Mouse (Mus musculus) left cerebral cortex, adult 2 months (tissue): ENCODE measurements around the gene Ripply3. TPM values are rescaled to one million over a fixed set of nuclear protein-coding genes. Genes with fewer than 3 reads are reported as not detected.

ENCODE experiments used
- DNase-seq, 2 experiments: peaks; one replicate each; pipeline ENCODE4 v3.0.0; 2021 to 2022; ENCODE audit warnings: low spot score in 2 of 2, mixed read lengths in 1 of 2; ENCODE audit errors: extremely low spot score in 1 of 2
- H3K27ac ChIP-seq: fragments of 200-600 bp; 2 replicates; pipeline ENCODE4 v1.8.1; 2022
- H3K4me3 ChIP-seq: fragments of 200-600 bp; 2 replicates; pipeline ENCODE4 v1.8.1; 2022
- CTCF ChIP-seq: fragments of 200-600 bp; IDR thresholded peaks from 2 replicates; pipeline ENCODE4 v1.8.1; 2022; ENCODE audit warnings: antibody characterized with exemption, mild to moderate bottlenecking, moderate library complexity
- intact Hi-C: fragments of 180-260 bp; cut with DNase I; formaldehyde crosslinking; loops from one replicate; pipeline ENCODE4 v1.15.1; 2025
- total RNA-seq, 2 experiments: library from RNA; stranded (reverse); gene quantifications; 2 replicates each; pipeline ENCODE4 v1.2.3; 2021

The Ripply3 gene
- total RNA-seq, 2 experiments from 2014 or later, result 0.29 to 0.51 TPM

GRCm38 (mm10) chr16:94365435-94365834 is 37.2 kb downstream of the Ripply3 start:
- intact Hi-C loops, result no loop called here
- DNase-seq, result no peak
- no peak overlapping the region for H3K27ac ChIP-seq
- TF ChIP-seq CTCF, result no peak
- no peak overlapping the region for H3K4me3 ChIP-seq

- Histone ChIP-seq H3K4me3 (peak overlapping the region; percentile 81), H3K27ac (peak overlapping the region; percentile 100)
- no peak for DNase-seq
- no peak for TF ChIP-seq CTCF
- intact Hi-C loops, result loop anchor here (1.0 kb wide), 2 partner anchors 56 to 200 kb away; partner anchors contain the start of gene Hlcs
Measured at GRCm38 (mm10) chr16:94369596-94370172, 41.5 kb downstream of the Ripply3 start.

GRCm38 (mm10) chr16:94370173-94370914 is 42.1 kb downstream of the Ripply3 start, which contains the start of gene Ttc3:
Gene Ttc3, plus strand, starts transcription at chr16:94370618.
- intact Hi-C loops, result loop anchor here (1.0 kb wide), 2 partner anchors 57 to 199 kb away; partner anchors contain the start of gene Hlcs
- peak within 1 kb of the TSS; percentile 100 for H3K27ac ChIP-seq
- H3K4me3 ChIP-seq, result peak within 1 kb of the TSS; percentile 81
- peak; percentile 97 to 98 for DNase-seq
- TF ChIP-seq CTCF, result no peak; the same call in 1 of the 2 replicates

DNA sequence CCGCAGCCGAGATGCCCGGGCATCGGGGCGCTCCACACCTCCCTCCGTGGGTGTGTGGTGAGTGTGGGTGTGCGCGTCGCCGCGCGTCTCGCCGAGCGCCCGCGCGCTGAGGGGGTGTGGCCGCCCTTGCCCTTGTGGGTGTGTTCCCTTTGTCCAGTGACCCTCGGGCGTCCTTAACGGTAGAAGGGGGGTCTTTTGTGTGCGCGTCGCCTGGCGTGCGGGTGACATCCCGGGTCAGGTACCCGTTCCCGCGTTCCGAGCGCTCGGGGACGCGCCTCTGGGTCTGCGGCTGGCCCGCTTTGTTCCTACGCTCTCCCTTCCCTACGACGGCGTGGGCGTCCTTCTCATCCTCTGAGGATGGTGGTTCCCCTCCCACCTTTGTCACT is 42.7 kb downstream of the Ripply3 start:
- Histone ChIP-seq H3K27ac (peak overlapping the region; percentile 100), H3K4me3 (peak overlapping the region; percentile 81)
- DNase-seq, result peak; percentile 58 to 72
- no peak for TF ChIP-seq CTCF
- intact Hi-C loops, result loop anchor here (1.0 kb wide), 2 partner anchors 58 to 198 kb away; partner anchors contain the start of gene Hlcs

GRCm38 (mm10) chr16:94371301-94371931 is 43.2 kb downstream of the Ripply3 start, which contains the start of gene Pigp:
Gene Pigp, minus strand, starts transcription at chr16:94371842.
- intact Hi-C loops, result no loop called here
- TF ChIP-seq CTCF, result peak; percentile 42
- peak within 1 kb of the TSS; percentile 100 for H3K27ac ChIP-seq
- H3K4me3 ChIP-seq, result peak within 1 kb of the TSS; percentile 81
- DNase-seq, result no peak

DNA sequence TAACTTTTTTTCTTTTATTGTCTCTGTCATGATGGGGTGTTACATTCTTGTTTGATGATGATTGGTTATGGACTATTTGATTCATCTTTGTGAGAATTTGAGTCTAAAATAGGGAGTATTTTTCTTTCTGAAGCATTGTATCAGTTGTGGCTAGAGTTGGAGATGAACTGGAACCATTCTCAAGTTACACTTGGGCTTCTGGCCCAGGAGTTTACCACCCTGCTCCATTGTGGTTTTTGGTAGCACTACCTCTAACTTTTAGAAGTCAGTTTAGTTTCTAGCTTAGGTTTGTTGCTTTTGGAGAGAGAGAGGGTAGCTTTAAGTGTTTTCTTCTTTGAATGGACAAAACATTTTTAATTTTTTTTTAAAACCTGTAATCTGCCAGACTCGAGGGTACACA is 51.2 kb downstream of the Ripply3 start:
- intact Hi-C loops, result no loop called here
- DNase-seq, result no peak
- Histone ChIP-seq H3K4me3 (no peak overlapping the region), H3K27ac (no peak overlapping the region)
- no peak for TF ChIP-seq CTCF

DNA sequence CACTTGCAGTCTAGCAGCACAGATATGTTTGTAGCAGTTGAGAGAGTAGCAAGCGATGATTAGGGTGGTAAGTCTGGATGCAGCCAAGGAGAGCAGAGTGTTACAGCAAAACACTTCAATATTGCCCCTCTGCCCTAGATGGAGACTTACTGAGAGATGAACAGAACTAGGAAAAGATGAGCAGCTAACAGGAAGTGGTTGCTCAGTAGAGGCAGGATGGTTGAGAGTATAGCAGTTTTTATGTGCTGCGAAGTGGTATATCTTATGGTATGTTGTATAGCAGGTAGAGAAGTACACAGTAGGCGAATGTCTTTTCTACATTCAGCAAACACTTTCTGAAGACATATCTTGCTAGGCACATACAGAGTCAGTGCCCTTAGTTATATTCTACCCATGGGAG is 55.1 kb downstream of the Ripply3 start:
- Histone ChIP-seq H3K4me3 (no peak overlapping the region), H3K27ac (no peak overlapping the region)
- TF ChIP-seq CTCF, result no peak
- no peak for DNase-seq
- intact Hi-C loops, result no loop called here

Other genes starting within 250 kb of the Ripply3 start
- under 1 TPM in 1 of 2 experiments, not detected in 1; 0.42 TPM for gene Sim2, start 243.5 kb upstream of the Ripply3 start, total RNA-seq
- gene Hlcs, start 14.8 kb upstream of the Ripply3 start, total RNA-seq, result 10 to 100 TPM; 16.6 to 17.4 TPM
- gene Ttc3, start 42.2 kb downstream of the Ripply3 start, total RNA-seq, result 100 to 1,000 TPM; 982 to 987 TPM
- 10 to 100 TPM; 36.9 to 40.2 TPM for gene Pigp, start 43.4 kb downstream of the Ripply3 start, total RNA-seq
- 10 to 100 TPM; 30.5 to 35.4 TPM for gene Vps26c, start 198.4 kb downstream of the Ripply3 start, total RNA-seq
- gene Dyrk1a, start 241.6 kb downstream of the Ripply3 start, total RNA-seq, result 10 to 100 TPM; 89.7 to 94.6 TPM